Mouse (Mus musculus) gastrocnemius, adult 18-20 months (tissue): Measurements from ENCODE around the gene Lpp. TPM values are rescaled to one million over a fixed set of nuclear protein-coding genes. Genes with fewer than 3 reads are reported as not detected.

ENCODE experiments used
- DNase-seq: peaks from one replicate; pipeline ENCODE4 v3.0.0; 2021; ENCODE audit warnings: low spot score
- total RNA-seq, 2 experiments: library from RNA; stranded (reverse); gene quantifications; 2 replicates each; pipeline ENCODE4 v1.2.3; 2021

The Lpp gene
- total RNA-seq, 2 experiments from 2014 or later: 13.4 to 17.4 TPM

- no peak for DNase-seq
These were observed 270.8 kb downstream of the Lpp start for GRCm38 (mm10) chr16:24664131-24664530.

- no peak for DNase-seq
These were observed 276.6 kb downstream of the Lpp start for GRCm38 (mm10) chr16:24669718-24670460.

GRCm38 (mm10) chr16:24678942-24679341 lies 285.6 kb downstream of the Lpp start:
- no peak for DNase-seq

DNA sequence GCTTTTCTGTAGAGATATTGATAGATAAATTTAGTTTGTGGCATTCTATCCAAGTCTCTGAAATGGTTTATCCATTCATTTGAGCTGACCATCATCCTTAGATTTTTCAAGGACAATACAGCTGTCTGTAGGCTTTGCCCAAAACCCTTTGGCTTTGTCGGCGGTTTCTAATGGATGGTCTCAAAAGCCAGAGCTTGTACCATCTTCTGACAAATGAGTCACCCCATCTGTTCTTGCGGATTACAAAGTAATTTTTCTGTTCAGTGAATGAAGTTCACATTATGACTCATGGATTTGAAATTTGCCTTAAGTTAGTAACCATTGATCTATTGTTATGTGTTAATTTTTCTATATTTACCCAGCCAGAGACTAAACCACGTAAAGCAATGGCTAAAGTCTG lies 301.8 kb downstream of the Lpp start:
- DNase-seq: no peak

GRCm38 (mm10) chr16:24704215-24704614 lies 310.9 kb downstream of the Lpp start:
- no peak for DNase-seq

GRCm38 (mm10) chr16:24723641-24724040 lies 330.3 kb downstream of the Lpp start:
- DNase-seq: no peak

GRCm38 (mm10) chr16:24732751-24733150 lies 339.4 kb downstream of the Lpp start:
- no peak for DNase-seq

GRCm38 (mm10) chr16:24733321-24733720 lies 340.0 kb downstream of the Lpp start:
- no peak for DNase-seq

DNA sequence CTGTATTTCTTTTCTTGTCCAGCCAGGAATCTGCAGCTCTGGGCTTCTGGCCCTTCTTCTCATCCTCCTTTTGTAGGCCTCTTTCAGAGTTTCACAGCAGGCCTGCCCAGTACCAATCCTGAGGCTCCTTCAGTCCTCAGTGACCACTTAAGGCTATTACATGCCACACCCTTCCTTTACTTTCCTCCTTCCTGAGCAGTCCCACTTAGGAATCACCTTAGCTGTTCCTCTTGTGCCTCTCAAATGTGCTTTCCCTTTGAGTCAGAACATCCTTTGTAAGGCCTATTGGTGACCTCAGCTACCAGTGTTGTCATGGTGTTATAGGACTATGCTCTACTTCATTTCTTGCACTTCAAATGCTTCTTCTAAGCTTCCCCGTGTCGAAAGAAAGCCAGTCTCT lies 342.4 kb downstream of the Lpp start:
- no peak for DNase-seq

GRCm38 (mm10) chr16:24737362-24738057 lies 344.2 kb downstream of the Lpp start:
- no peak for DNase-seq

DNA sequence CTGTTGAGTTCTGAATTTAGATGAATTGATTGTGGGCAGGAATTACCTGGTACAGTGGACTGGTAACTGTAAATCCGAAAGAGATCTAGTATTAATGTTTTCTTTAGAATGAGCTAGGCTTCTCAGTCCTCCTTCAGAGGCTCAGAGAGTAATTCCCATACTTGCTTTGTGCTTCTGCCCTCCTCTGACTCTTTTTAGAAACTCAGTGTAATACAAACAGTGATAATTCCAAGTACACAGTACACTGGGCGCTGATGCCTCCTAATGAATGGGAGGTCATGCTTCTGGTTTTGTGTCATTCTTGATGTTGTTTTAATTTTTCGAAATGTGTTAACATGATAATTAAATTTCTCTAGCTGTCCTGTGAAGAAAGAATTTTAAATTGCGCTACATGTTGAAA lies 347.4 kb downstream of the Lpp start:
- DNase-seq: no peak

GRCm38 (mm10) chr16:24749816-24750215 lies 356.5 kb downstream of the Lpp start:
- DNase-seq: no peak

GRCm38 (mm10) chr16:24756141-24756540 lies 362.8 kb downstream of the Lpp start:
- no peak for DNase-seq

DNA sequence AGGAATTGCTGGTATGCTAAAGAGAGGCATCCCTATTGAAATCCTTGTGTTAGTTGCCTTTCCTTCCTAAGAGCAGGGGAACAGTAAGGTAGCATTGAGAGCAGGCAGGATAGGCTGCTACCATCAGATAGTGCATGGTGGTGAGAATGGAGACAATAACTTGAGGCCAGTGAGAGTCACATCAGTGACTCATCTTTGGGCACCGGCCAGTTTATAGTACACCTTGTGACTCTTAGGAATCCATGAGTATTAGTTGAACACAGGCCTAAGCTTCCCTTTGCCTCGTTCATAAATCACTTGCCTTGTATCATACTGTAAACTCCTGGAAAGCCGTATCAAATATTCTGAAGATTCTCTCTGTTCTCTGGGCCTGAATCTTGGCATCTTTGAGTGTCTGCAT lies 372.7 kb downstream of the Lpp start:
- peak; percentile 22 for DNase-seq

GRCm38 (mm10) chr16:24766596-24766995 lies 373.3 kb downstream of the Lpp start:
- DNase-seq: no peak

DNA sequence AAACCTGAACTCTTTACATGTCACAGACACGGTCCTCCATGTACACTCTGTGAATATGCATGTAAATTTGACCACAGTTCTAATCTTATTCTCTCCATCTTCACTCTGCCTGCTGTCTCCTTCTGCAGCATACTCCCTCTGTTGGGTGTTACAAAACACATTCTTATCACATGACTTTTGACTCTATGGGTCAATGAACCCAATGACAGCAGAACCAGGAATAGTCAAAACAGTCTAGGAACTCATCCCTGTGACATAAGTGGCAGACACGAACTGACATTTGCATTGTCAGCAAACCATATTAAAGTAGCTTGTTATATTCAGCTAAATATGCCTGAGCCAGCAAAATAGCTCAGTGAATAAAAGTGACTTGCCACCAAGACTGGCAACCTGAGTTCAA lies 383.7 kb downstream of the Lpp start:
- no peak for DNase-seq

GRCm38 (mm10) chr16:24778432-24779274 lies 385.3 kb downstream of the Lpp start:
- no peak for DNase-seq

GRCm38 (mm10) chr16:24780545-24780944 lies 387.2 kb downstream of the Lpp start:
- DNase-seq: peak; percentile 7

DNA sequence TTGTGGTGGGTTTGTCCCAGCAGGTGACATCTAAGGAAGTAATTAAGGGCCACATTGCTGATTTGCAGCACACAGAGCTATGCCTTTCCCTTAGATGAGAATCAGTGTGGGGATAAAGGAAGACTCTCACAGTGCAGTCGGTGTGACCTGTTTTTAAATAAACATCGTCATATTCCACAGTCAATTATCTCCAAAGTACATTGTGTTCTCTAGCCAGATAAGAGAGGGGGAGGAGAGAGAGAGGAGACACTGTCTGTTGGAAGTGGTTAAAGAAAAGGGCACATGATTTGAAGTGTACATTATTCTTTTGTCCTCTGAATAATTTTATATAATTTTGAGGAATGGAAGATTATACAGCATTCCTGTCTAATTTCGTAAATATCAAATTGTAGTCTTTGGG lies 388.6 kb downstream of the Lpp start:
- no peak for DNase-seq

DNA sequence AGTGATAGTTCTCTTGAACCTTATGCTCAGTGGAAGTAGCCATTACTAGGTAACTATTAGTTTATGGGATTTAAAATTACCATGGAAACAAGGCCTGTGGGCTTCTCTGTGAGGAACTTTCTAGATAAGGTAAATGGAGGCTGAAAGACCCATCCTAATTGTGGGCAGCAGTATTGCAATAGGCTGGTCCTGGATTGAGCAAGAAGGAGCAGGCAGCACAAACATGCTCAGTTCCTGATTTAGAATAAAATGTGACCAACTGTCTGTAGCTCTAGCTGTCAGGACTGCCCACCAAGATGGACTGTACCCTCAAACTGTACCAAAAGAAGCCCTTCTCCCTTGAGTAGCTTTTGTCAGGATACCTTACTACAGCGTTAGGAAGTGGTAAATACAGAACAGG lies 392.3 kb downstream of the Lpp start:
- no peak for DNase-seq

DNA sequence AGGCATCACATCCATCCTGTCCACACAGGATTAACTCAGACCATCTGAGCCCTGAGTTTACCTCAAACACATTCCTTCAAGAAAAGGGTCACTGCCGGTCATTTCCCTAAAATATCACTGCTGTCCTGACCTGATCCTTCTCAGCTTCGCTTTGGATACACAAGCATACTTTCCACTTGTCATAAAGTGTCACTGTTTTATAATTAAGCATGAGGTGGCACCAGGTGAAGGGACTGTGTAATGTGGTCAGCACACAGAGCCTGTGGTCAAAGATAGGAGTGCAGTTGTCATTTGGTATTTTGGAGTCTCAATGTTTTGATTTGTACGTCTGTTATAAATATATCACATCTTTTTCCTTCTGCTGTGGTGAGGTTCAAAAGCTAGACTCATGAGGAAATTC lies 395.7 kb downstream of the Lpp start:
- peak; percentile 52 for DNase-seq

- DNase-seq: no peak
These were observed 398.1 kb downstream of the Lpp start for GRCm38 (mm10) chr16:24791387-24791786.
